Mouse (Mus musculus) embryonic facial prominence, embryonic 11.5 days (tissue): ENCODE measurements around the gene Pkd2l1. TPM values are rescaled to one million over a fixed set of nuclear protein-coding genes. Genes with fewer than 3 reads are reported as not detected.

ENCODE experiments used
- ATAC-seq: fragments of 200-750 bp; cut with Nextera tagmentation; replicated peaks from 2 replicates; pipeline ENCODE4 v1.8.0; 2017; ENCODE audit warnings: low read depth; ENCODE audit not compliant: insufficient number of reproducible peaks, low FRiP score, low TSS enrichment
- DNase-seq: peaks from one replicate; pipeline ENCODE4 v3.0.0-alpha.2; 2015; ENCODE audit warnings: low spot score
- H3K27ac ChIP-seq: fragments of 300-500 bp; sonication (generic); replicated peaks from 2 replicates; pipeline ENCODE4 v1.5.1; 2014; ENCODE audit warnings: mild to moderate bottlenecking, low read depth, low read length, control low read depth
- H3K27me3 ChIP-seq: fragments of 300-500 bp; sonication (generic); 2 replicates; pipeline ENCODE4 v1.6.1; 2014; ENCODE audit warnings: mild to moderate bottlenecking, low read length, moderate library complexity, mixed read lengths; ENCODE audit not compliant: control insufficient read depth, insufficient read depth
- H3K36me3 ChIP-seq: fragments of 300-500 bp; sonication (generic); replicated peaks from 2 replicates; pipeline ENCODE4 v1.6.1; 2014; ENCODE audit warnings: low read depth, mild to moderate bottlenecking, low read length, moderate library complexity, mixed read lengths; ENCODE audit not compliant: control insufficient read depth, insufficient read depth
- H3K4me1 ChIP-seq: fragments of 300-500 bp; sonication (generic); 2 replicates; pipeline ENCODE4 v1.6.1; 2014; ENCODE audit warnings: low read length, mixed read lengths; ENCODE audit not compliant: control insufficient read depth, insufficient read depth
- H3K4me2 ChIP-seq: fragments of 300-500 bp; sonication (generic); 2 replicates; pipeline ENCODE4 v1.6.1; 2014; ENCODE audit warnings: low read depth, mild to moderate bottlenecking, control low read depth, low read length, moderate library complexity
- H3K4me3 ChIP-seq: fragments of 300-500 bp; sonication (generic); 2 replicates; pipeline ENCODE4 v1.5.1; 2014; ENCODE audit warnings: low read depth, low read length, control low read depth
- H3K9ac ChIP-seq: fragments of 300-500 bp; sonication (generic); replicated peaks from 2 replicates; pipeline ENCODE4 v1.6.1; 2014; ENCODE audit warnings: mild to moderate bottlenecking, control low read depth, low read length
- H3K9me3 ChIP-seq: fragments of 300-500 bp; sonication (generic); replicated peaks from 2 replicates; pipeline ENCODE4 v1.6.1; 2016; ENCODE audit warnings: mild to moderate bottlenecking, low read length, inconsistent platforms, mixed read lengths; ENCODE audit not compliant: control insufficient read depth
- WGBS: fragments of 180-500 bp; shearing (Covaris S2); extraction: QIAGEN DNeasy Blood & Tissue Kit; methylation state at CpG from one replicate; pipeline ENCODE4 v1.1.7; 2014; 5-methylcytosine and 5-hydroxymethylcytosine counted together
- polyA plus RNA-seq: library from polyadenylated mRNA; unstranded; fragments of >200 nt; fragmentation: Nextera tagmentation; extraction: Ambion mirVana; gene quantifications from 2 replicates; pipeline ENCODE4 v1.2.1, GENCODE M21; 2014

Pkd2l1 gene
- polyA plus RNA-seq, 1 experiment from 2014 or later = not detected

GRCm38 (mm10) chr19:44189056-44189455 is 3.2 kb downstream of the Pkd2l1 start:
- Histone ChIP-seq H3K9me3 (no peaks in the 10 kb centered on the region), H3K4me1 (no peaks in the 10 kb centered on the region), H3K36me3 (no peaks in the 10 kb centered on the region), H3K27ac (no peak overlapping the region), H3K9ac (no peak overlapping the region), H3K4me2 (no peak overlapping the region), H3K27me3 (no peaks in the 10 kb centered on the region), H3K4me3 (no peak overlapping the region)
- 86% methylated on average over 4 of the region's 4 CpGs for WGBS
- ATAC-seq = no peak
- no peak for DNase-seq

GRCm38 (mm10) chr19:44183968-44184367 is 8.3 kb downstream of the Pkd2l1 start:
- Histone ChIP-seq H3K4me1 (no peaks in the 10 kb centered on the region), H3K9me3 (no peaks in the 10 kb centered on the region), H3K27me3 (no peaks in the 10 kb centered on the region), H3K27ac (no peak overlapping the region), H3K4me3 (no peak overlapping the region), H3K36me3 (no peaks in the 10 kb centered on the region), H3K9ac (no peak overlapping the region), H3K4me2 (no peak overlapping the region)
- ATAC-seq = no peak
- 80% methylated on average over 3 of the region's 3 CpGs for WGBS
- no peak for DNase-seq

DNA sequence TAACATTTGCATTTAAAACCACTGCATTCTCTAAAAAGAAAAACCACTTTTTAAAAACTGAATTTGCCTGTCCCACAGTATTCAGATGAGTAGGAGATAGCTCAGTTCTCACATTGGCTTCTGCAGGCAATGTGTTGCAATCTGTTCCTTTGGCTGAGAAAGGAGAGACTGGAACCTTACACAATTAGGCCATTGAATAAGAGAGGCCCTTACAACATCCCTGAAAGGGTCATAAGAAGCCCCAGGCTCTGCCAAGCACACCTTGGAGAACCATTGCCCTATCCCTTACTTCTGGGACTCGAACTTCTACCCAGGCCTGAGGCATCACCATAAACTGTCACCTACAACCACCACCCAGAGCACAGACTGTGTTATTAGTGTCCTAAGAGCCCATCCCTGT is 11.7 kb downstream of the Pkd2l1 start:
- Histone ChIP-seq H3K27ac (no peak overlapping the region), H3K4me1 (no peaks in the 10 kb centered on the region), H3K9me3 (no peaks in the 10 kb centered on the region), H3K36me3 (no peaks in the 10 kb centered on the region), H3K4me2 (no peak overlapping the region), H3K27me3 (no peaks in the 10 kb centered on the region), H3K9ac (no peak overlapping the region), H3K4me3 (no peak overlapping the region)
- WGBS = 79% methylated on average over 1 of the region's 1 CpGs
- DNase-seq (no peak), ATAC-seq (no peak)

DNA sequence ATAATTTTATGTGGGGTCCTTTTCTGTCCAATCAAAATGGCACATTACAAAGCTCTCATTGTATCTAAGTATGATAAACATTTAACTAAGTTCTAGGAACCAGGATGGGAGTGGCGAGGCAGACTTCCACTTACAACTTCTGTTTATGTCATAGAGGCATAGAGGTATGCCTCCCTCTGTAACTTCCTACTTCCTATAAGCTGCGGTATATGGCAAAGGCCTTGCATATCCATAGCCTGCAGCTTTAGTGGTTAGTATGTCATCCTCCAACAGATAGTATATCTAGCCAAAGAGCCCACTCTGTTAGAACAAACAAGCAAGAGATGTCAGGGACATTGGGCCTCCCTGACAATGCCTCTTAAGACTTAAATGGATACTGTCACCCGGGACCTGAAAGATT is 15.5 kb downstream of the Pkd2l1 start:
- DNase-seq (no peak), ATAC-seq (no peak)
- no peaks in the 10 kb centered on the region for H3K36me3 ChIP-seq
- H3K4me1 ChIP-seq = no peaks in the 10 kb centered on the region
- no peaks in the 10 kb centered on the region for H3K27me3 ChIP-seq
- H3K4me2 ChIP-seq = no peak overlapping the region
- no peak overlapping the region for H3K9ac ChIP-seq
- no peaks in the 10 kb centered on the region for H3K9me3 ChIP-seq
- H3K4me3 ChIP-seq = no peak overlapping the region
- 86% methylated on average over 3 of the region's 3 CpGs for WGBS
- no peak overlapping the region for H3K27ac ChIP-seq

DNA sequence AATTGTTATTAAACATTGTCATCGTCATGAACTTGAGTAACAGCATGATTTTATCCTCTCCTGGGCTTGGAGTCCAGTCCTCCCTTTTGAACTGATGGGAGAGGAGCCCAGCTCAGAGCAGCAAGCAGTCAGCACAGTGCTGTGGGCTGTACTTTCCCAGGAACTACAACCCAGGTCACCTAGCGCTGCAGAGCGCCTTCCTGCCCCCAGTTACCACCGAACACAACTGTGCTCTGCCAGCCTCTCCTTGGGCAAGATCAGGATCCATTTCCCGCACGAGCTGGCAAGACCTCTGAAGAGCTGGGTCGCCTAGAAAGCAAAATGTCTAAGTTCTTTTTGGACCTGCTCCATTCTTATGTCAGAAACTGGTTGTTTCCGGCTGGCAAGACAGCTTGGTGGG is 17.4 kb downstream of the Pkd2l1 start:
- Histone ChIP-seq H3K36me3 (no peaks in the 10 kb centered on the region), H3K4me1 (no peaks in the 10 kb centered on the region), H3K9ac (no peak overlapping the region), H3K27ac (no peak overlapping the region), H3K4me2 (no peak overlapping the region), H3K4me3 (no peak overlapping the region), H3K27me3 (no peaks in the 10 kb centered on the region), H3K9me3 (no peaks in the 10 kb centered on the region)
- DNase-seq = no peak
- 71% methylated on average over 8 of the region's 8 CpGs for WGBS
- no peak for ATAC-seq

GRCm38 (mm10) chr19:44161515-44161914 is 30.7 kb downstream of the Pkd2l1 start:
- ATAC-seq = no peak
- Histone ChIP-seq H3K9ac (no peak overlapping the region), H3K9me3 (no peaks in the 10 kb centered on the region), H3K27ac (no peak overlapping the region), H3K4me3 (no peak overlapping the region), H3K4me1 (no peaks in the 10 kb centered on the region), H3K36me3 (no peaks in the 10 kb centered on the region), H3K27me3 (no peaks in the 10 kb centered on the region), H3K4me2 (no peak overlapping the region)
- peak; percentile 55 for DNase-seq
- 12% methylated on average over 3 of the region's 3 CpGs for WGBS

GRCm38 (mm10) chr19:44159386-44159785 is 32.9 kb downstream of the Pkd2l1 start:
- H3K27ac ChIP-seq = no peak overlapping the region
- no peaks in the 10 kb centered on the region for H3K4me1 ChIP-seq
- H3K4me2 ChIP-seq = no peak overlapping the region
- H3K9ac ChIP-seq = no peak overlapping the region
- WGBS = 79% methylated on average over 3 of the region's 3 CpGs
- no peaks in the 10 kb centered on the region for H3K36me3 ChIP-seq
- no peak overlapping the region for H3K4me3 ChIP-seq
- DNase-seq (no peak), ATAC-seq (no peak)
- H3K27me3 ChIP-seq = no peaks in the 10 kb centered on the region
- H3K9me3 ChIP-seq = no peaks in the 10 kb centered on the region

DNA sequence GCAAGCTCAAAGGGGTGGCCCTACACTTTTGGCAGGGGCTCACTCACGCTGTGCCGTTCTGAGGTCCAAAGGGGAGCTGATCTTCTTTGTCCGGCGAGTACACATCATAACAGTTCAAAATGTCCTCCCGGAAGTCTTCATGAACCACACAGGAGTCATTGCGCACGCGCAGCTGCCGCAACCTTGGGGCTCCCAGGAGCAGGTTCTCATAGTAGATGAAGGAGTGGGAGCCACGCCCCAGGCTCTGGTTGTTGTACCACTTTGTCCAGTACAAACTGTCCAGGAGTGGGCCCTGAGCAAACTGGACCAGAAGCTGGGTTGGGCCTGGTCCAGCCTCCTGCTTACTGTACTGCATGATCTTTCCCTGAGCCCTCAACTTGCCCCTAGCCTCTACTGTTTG is 35.2 kb downstream of the Pkd2l1 start:
- H3K4me1 ChIP-seq = no peaks in the 10 kb centered on the region
- 95% methylated on average over 10 of the region's 10 CpGs for WGBS
- no peaks in the 10 kb centered on the region for H3K9me3 ChIP-seq
- DNase-seq (no peak), ATAC-seq (no peak)
- no peaks in the 10 kb centered on the region for H3K27me3 ChIP-seq
- H3K36me3 ChIP-seq = no peaks in the 10 kb centered on the region
- no peak overlapping the region for H3K9ac ChIP-seq
- no peak overlapping the region for H3K27ac ChIP-seq
- H3K4me3 ChIP-seq = no peak overlapping the region
- no peak overlapping the region for H3K4me2 ChIP-seq
